Mouse (Mus musculus): ENCODE results near the gene Sh2d7.

DNA sequence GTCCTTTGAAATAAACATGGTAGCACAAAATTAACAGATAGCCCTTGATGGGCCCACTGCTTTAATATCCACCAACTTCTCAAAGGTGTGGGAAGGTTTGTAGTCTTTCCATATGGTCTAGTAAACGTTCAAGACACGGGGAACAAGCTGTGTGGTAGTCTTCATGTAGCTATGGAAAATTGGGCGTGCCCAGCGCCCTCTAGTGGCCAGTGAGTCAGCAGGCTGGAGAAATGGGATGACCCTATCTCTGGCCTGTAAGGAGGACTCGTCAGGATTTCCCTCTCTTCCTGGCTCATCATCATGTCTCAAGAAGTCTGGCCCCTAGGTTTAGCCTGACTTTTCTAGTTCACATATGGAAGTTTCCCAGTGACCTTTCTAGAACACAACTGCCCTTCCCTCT, 8.8 kb downstream of the Sh2d7 start:
- TF ChIP-seq MAX (IDR thresholded peaks at IDR 0.05; ENCODE audit: low read length) (no peak), GATA1 (IDR thresholded peaks at IDR 0.05; ENCODE audit: low read depth, low read length) (no peak), JUND (IDR thresholded peaks at IDR 0.05; ENCODE audit: low read depth, low read length) (no peak), EP300 (IDR thresholded peaks at IDR 0.05; ENCODE audit: low read depth in 1 of 2, low read length in 2 of 2) (no peak)

Measured in MEL (cell line).